Mouse (Mus musculus) layer of hippocampus, adult 9-11 months (tissue): ENCODE measurements around the gene Zpbp.
A peak's percentile ranks its signal among the peaks of the same experiment; 100 is the strongest.

Experiments used
- DNase-seq: peaks from one replicate; pipeline ENCODE4 v3.0.0; 2022

Zpbp gene

DNA sequence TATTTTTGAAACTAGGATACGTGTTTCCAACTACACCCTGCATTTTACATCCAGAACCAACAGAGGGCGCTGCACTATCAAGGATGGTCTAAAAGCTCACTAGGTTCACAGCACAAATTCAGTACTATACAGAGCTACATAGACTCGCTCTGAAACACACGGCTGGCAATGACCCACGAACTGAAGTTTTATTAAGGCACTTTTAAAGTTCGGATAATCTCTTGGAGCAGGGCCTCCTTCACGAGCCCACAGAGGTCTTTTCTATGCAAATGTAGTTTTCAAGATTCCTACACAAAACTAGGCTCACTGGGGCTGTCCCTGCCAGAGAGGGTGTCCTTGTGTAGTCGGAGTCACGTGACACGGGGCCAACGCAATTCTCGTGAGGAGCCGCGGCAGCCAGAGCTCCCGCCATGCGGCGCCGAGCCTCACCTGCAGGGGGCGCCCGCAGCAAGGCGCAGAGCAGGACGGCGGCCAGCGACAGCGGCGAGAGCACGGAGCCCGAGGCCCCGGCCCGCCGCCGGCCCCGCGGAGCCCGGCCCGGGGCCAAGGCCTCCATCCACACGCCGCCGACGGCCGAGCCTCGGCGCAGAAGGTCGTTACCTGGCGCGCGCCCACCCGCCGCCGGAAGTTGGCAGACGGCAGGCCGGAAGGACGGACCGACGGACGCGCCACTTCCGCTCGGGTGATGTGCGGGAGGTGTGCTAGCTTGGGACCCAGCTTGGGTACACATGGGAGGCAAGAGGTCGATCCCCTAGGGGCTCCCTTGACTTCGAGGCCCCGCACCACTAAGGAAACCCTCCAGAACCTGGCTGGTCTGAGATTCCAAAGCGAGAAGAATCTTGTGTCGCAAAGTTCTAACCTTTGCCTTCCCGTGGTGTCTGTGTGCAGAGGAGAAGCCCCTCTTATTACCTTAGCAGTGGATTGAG is at the start of gene Zpbp, which contains the start of gene Spata48:
Gene Zpbp (minus strand): TSS at position 774 of the 926 bp plus-strand sequence.
Gene Spata48 (plus strand): TSS at position 460 of the 926 bp plus-strand sequence.
- DNase-seq = peak; percentile 93

DNA sequence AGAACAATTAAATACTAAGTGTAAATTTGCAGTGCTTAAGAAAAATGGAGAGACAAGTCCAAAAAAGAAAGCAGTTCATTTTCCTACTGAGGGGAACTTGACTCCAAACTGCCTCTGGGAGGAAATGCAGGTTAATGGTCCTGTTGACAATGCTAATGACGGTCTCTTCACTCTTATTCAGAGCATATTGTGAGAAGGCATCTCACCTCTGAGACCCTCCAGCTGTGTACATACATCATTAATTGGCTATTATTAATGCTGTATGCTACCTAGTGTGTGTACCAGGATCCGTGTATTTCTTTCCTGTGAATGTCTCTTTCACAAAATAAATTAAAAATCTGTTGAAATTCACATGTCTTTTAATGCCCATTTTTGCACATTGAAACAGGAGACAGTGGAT is 47.2 kb upstream of the Zpbp start:
- no peak for DNase-seq

DNA sequence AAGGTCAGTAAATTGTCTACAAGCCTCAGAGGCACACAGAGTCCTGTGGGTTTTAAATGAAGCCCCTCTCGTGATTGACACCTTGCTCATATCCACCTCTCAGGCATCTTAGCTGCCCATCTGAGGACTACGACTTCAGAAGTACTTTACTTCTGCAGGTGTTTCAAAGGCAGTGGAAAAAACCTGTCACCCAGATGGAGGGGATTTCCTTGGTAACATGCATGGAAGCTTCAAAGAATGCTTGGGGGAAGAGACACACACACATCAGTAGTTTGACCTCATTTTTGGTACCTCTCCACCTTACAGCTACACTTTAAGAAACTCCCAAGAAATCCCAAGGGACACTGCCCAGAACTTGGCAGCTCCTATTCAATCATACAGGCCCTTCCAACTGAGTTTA is 44.0 kb upstream of the Zpbp start:
- DNase-seq = no peak

DNA sequence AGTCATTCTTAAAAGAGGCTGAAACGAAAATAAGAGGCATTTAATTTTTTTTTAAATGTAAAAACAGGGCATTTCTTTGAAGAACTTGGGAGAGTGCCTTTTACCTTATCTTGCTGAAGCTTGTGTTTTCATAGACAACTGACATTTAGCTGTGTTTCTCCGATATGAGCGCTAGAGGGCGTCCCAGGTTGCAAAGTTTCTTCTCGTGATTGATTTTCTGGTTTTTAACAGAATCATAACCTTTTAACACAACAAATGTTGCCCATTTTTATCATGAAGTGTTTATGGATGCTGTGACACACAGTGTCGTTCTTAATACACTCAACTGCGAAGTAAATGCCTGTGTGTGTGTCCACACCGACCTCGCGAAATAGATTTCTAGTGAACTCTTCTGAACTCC is 37.7 kb upstream of the Zpbp start:
- no peak for DNase-seq

DNA sequence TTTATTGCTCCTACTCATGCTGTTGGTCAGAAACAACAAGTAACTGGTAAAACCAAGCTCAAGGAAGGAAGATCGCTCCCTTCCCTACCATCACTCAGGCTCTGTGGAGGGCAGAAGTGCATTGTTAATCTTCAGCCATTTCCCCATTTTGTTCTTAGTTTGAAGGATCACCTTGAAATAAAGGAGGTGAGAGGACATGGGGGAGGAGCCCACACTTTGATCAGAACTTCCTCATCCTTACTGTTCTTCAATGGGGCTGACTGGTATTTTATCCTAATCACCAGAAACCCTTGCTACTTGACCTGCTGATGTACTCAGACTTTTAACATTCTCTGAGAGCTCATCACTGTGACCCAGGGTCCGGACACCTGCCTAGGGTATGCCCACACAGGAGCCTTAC is 33.5 kb upstream of the Zpbp start:
- no peak for DNase-seq

DNA sequence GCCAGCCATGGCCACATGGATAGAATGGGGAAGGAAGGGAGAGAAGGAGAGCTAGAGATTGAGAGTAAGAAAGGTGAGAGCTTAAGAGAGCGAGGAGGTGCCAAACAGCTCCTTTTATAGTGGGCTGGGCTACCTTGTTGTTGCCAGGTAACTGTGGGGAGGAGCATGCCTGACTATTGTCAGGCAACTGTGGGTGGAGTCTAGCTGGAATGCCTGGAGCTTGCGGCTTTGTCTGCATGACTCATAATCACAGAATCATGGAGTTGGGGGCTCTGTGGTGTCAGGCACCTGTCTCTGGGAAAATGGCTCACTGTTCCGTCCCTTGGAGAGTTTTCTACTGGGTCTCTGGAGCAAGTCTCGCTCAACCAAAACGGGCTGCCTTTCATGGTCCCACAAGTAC is 29.8 kb upstream of the Zpbp start:
- no peak for DNase-seq

DNA sequence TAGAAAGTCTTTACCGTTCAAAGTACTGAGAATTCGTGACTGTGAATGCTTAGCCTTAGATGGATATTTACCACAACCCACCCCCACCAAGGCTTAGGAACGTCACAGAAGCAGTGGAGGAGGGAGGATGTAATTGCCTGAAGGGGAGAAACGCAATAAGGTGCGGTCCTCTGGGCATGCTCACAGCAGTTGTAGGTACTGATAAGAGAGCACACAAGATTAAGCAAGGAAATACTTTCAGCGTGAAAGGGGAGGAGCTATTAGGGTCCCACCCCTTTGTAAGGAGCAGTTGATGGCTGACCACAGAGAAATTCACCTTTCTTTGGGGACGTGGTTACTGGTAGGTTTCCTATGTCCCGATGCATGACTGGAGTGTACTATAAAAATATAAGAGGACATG is 22.2 kb upstream of the Zpbp start:
- DNase-seq = no peak

DNA sequence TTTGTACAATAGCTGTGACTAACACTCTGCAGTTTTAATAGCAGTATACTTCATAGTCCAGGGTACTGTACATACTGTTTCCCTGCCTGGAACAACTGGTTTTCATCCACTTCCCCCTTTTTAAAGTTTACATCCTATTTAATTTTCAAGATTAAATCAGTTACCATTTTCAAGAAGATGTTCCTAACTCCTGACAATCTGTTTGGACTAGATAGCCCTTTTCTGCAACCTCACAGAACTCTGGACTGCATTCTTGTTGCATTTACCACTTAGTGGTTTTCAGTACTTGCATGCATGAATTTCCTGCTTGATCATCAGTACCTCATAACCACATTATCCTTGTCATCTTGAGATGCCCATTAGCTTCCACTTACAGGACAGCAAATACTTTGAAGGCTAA is 6.7 kb upstream of the Zpbp start:
- DNase-seq = no peak

DNA sequence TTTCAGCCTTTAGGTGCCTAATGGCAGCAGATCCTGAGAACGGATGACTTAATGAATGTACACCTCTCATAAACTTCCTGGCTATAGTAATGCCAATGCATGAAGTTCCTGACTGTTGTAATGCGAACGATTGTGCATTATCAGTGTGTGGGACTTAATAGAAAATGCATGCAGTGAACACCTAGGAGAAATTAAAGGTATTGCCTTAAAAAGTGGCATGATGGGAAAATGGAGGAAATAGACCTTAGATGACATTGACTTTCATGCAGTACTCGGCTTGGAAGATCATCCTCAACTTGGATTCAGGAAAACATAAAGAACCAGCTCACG is 318 bp upstream of the Zpbp start:
- no peak for DNase-seq

DNA sequence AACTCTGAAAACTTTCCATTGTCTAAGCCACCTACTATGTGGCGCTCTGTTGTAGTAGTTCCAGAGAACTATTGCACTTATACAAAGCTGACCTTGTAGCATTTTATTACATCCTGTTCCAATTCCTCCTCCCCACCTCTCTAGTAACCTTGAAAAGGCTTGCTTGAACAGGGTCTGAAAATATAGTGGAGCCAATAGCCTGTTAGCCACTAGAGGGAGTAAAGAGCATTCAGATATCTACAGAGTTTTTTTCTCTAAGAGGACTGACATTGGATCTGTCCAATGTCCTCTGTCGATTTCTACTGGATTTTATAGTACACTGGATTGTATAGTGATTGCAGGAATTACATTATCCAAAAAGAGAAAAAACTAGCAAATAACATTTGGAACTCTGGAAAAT is 7.2 kb downstream of the Zpbp start:
- DNase-seq = no peak

DNA sequence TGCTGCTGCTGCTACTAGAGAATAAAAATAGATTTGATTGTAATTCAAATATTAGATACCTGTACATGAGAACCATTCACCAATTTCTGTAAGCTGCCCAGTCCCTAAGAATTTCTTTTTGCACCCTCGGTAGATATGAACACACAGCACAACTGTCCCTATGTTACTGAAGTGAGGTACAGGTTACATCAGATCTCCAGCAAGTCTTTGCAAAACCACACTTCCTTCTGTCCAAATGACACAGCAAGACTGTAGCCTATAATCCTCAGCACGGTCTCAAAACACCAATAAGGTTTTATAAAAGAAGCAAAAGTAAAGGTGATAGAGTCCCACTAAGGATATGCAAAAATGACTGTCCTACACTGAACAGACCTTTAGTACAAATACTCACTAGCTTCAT is 44.9 kb downstream of the Zpbp start:
- DNase-seq = no peak

DNA sequence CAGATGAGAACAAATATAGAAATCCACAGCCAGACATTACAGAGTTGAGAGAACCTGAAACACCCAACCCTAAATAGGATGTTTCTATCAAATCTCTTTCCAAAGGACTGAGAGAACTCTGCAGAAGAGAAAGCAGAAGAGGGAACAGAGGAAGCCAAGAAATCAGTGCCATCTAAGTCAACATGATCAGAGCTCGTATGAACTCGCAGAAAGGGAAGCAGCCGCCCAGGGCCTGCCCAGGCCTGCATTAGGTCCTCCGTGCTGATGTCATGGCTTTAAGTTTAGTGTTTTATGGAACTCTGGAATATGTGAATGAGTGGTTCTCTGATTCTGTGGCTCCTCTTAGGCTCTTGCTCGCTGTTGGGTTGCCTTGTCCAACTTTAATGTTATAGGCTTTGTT is 48.0 kb downstream of the Zpbp start:
- no peak for DNase-seq

DNA sequence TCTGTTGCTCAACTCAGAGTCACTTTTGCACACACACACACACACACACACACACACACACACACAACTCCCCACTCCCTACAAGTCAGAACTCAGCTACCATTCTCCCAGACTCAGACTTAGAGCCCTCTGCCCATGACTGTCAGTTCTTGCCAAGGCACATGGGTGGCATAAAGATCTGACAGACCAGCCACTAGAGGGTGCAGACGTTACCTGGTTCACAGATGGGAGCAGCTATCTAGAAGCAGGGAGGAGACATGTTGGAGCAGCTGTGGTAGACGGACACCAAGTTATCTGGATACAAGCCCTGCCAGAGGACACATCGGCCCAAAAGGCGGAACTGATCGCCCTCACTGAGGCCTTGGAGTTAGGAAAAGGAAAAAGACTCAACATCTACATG is 67.5 kb downstream of the Zpbp start:
- no peak for DNase-seq

DNA sequence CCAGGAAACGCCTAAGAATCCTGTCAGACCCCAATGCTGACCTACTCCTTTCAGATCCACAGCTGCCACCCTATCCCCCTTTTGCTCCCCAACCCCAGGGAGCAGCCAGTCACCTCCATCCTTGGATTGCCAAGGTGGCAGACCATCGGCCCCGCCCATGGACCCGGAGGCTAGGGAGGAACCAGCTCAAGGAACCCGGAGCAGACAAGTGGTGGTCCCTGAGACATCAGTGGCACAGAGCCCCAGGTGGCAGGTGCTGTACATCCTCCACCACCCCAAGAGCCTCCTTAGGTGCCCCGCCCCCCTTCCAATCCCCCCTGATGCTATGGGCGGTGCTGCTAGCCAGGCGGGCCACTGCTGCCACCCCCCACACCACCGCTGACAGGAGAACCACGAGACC is 69.0 kb downstream of the Zpbp start:
- DNase-seq = no peak

DNA sequence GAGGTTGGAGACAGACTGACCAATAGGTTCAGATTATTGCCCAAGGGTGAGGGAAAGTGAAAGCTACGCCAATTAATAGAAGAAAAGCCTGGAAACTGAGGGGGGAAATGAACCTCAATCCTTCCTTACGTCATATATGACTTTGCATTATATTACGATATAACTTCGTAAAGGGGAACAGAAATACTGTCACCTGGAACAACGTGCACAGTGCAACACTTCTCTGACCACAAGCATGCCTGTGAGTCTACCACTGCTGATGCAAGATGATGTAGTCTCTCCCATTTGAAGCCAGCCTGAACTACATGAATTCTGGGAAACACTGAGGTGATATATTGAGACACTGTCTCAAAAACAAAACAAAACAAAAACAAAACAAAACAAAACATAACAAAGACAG is 90.9 kb downstream of the Zpbp start:
- no peak for DNase-seq

DNA sequence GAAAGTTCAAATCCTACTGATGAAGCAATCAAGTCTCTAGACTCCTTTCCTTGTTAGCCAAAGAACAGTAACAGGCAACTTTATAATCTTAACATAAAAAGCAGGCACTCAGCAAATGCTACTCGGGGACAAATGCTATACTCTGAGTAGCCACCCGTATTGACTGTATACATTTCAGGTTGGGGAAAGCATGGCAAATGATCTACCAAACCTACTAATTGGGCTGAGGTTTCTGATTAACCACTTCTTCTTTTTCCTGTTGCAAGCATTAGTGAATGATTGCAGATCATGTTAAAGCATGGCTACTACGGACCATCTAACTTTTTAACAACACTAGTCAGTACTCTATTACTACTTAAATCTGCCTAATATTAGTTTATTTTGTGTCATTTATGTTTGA is 178.7 kb downstream of the Zpbp start:
- DNase-seq = no peak

DNA sequence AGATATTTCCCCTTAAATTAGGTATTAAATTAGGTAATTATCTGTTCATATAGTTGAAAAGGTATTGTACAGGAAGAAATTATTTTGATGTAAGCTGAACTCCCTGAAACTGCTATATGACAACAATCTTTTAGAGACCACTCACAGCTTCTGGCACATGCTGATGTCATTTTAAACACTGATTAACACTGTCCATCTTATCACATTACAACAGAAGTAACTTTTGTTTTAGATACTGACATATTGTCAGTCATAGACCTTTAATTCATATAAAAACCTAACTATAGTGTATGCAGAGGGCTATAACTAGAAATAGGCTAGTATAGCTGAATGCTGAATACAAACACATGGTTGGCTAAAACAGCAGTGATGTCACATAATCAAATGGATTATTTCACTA is 182.1 kb downstream of the Zpbp start:
- no peak for DNase-seq

DNA sequence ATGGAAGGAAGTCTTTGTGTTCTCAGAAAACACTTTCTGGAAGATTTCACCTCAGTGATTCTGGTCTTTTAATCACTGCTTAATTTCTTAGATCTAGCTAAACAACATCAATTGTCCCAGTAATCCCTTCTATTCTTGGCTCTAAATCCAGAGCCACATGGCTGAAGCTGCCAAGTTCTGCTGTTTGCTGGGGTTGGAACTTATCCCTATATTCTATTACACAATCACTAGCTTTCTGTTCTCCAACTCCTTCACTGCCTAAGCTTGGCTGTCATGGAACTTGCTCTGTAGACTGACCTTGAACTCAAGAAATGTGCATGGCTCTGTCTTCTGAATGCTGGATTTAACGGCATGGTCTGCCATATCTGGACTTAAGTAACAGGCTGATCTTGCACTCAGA is 204.9 kb downstream of the Zpbp start:
- peak; percentile 14 for DNase-seq

DNA sequence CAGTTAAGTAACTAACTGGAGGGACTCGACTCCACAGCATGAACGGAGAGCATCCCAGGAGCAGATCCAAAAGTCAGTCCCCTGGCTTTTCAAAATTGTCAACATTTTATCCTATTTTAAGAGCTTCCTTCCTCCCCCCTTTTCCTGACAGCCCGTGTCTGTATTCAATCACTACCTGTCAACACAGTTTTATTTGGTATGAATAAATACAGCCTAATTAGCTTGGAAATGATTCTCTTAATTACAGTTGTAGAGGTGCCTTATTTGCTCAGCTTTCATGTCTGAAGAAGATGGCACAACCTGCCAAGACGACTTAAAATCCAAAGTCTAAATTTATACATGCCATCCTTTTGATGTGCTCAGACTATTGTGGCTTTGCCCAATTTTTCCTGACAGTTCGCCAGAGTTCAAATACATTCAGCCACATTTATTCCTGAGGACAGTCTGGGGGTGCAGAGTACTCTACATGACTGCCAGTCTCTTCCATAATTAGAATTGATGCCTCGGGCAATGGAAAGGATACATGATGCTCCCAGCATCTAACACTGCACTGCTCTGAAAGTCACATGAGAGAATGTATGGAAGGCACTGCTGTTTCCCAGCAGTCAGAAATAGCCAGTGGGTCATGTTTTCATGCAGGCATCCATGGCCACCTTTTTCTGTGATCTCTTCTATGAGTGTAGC is 219.4 kb downstream of the Zpbp start:
- DNase-seq = no peak

DNA sequence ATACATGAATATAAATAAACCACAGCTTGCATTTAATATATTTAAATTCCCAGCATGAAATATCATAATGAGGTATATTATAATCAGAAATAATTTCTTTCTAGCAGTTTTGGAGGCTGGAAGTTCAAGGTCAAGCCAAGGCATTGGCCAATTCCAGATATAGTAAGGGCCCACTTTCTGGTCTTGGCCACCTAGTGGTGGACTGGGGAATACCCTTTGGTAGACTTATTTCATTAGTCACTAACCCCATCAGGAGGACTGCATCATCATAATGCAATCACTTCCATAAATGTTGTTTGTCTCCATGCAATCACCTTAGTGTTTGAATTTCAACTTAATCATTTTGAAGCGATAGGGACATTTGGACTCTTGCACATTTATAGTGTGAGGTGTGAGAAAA is 222.9 kb downstream of the Zpbp start:
- no peak for DNase-seq
